Mouse (Mus musculus) thymus, adult 2 months (tissue): ENCODE results near the gene Olfr921.

ENCODE experiments used
- CTCF ChIP-seq: fragments of 200-500 bp; IDR thresholded peaks from 2 replicates; pipeline ENCODE4 v1.5.1; 2012; ENCODE audit warnings: mild to moderate bottlenecking, control low read depth, low read length, moderate library complexity, borderline replicate concordance; ENCODE audit not compliant: control insufficient read depth, poor library complexity, insufficient read depth; ENCODE audit errors: extremely low read depth
- POLR2A ChIP-seq: fragments of 200-500 bp; IDR thresholded peaks from 2 replicates; pipeline ENCODE4 v1.6.1; 2012; ENCODE audit warnings: mild to moderate bottlenecking, low read length, control low read depth, moderate library complexity; ENCODE audit not compliant: control insufficient read depth, poor library complexity, insufficient read depth; ENCODE audit errors: extremely low read depth

DNA sequence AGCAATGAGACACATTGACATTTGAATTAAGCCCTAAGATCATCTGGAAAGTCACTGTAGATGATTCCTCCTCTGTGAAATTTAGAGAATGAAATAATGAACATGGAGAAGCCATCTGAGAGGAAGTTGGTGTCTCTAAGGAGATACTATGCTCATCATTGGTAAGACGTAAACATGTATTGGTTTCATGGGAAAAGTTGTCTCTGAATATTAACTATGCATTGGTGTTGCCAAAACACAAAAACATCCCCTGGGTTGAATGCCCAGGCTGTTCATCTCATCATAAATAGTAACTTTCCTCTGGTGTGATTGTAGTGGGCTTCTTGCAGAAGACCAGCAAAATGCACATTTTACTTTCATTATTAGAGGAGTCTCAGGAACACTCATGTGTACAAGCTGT is 53.4 kb downstream of the Olfr921 start, which contains the start of gene Olfr923:
- no peak for TF ChIP-seq CTCF
- TF ChIP-seq POLR2A = no peak
